Mouse (Mus musculus) spleen, adult 2 months (tissue): ENCODE results near the gene Rad51b.

ENCODE experiments used
- CTCF ChIP-seq: fragments of 200-500 bp; IDR thresholded peaks from 2 replicates; pipeline ENCODE4 v1.5.1; 2011; ENCODE audit warnings: mild to moderate bottlenecking, inconsistent platforms; ENCODE audit not compliant: insufficient read depth, insufficient read length, insufficient replicate concordance; ENCODE audit errors: extremely low read depth
- POLR2A ChIP-seq: fragments of 200-500 bp; IDR thresholded peaks from 2 replicates; pipeline ENCODE4 v1.6.1; 2011; ENCODE audit warnings: low read depth, low read length, inconsistent platforms

DNA sequence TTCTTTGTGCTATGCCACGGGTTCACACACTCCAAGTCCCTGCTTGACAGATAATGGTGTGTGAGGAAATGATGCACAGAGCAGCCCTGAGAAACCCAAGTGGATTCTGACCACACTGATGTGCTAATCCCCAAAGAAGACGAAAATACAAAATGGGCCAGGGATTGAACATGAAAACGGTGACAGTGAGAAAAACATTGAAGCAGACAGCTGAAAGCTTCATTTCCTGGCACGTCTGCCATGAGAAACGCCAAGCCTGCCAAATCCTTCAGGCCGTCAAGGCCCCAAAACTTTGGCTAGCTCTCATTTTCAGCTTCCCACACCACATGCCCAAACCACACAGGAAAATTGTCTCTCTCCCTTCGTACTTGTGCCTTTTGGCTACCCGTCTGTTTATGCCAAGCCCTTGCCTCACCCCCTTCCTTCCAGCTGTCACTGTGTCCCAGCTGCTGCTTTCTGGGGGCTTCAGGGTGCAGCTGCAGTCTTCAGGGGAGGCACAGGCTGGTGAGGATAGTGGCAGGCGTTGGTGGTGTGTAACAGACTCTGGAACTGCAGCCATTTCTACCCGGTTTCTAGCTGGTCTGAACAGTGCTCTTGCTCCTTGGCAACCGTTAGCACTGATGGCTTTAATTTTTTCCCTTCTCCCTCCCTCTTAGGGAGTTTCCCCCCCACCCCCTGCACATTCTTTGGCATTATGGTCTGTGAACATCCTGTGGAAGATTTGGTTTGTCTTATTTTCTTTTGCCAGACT lies 214.5 kb downstream of the Rad51b start:
- TF ChIP-seq CTCF (no peak), POLR2A (no peak)
